Mouse (Mus musculus) brain, embryonic 14.5 days (tissue): ENCODE data around the gene Atp2a1.

Experiments used
- CTCF ChIP-seq: fragments of 200-500 bp; IDR thresholded peaks from 2 replicates; pipeline ENCODE4 v1.5.1; 2012; ENCODE audit warnings: inconsistent platforms, mild to moderate bottlenecking, moderate library complexity, borderline replicate concordance; ENCODE audit not compliant: insufficient read depth, insufficient read length; ENCODE audit errors: extremely low read depth
- POLR2A ChIP-seq: fragments of 200-500 bp; IDR thresholded peaks from 2 replicates; pipeline ENCODE4 v1.6.1; 2012; ENCODE audit warnings: mild to moderate bottlenecking, inconsistent platforms, borderline replicate concordance; ENCODE audit not compliant: poor library complexity, insufficient read depth, insufficient read length, severe bottlenecking; ENCODE audit errors: extremely low read depth

DNA sequence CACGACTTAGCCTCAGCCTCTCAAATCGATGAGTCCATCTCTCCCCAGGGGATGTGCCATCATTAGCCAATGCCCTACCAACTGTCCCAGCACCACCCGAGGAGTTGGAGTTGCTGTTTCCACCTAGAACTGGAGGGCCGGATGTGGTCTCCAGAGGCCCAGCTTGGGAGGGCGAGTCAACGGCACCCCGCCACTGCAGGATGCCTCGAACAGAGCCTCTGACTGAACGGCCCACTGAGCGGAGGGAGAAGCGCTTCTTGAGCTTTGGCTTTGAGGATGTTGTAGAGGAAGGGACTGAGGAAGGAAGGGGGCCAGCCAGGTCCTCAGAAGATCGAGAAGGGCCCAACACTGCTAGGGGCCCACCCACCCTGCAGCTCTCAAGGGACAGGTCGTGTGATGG lies 9.4 kb upstream of the Atp2a1 start:
- TF ChIP-seq CTCF (no peak), POLR2A (no peak)
